Mouse (Mus musculus): ENCODE data around the gene Igflr1.

GRCm38 (mm10) chr7:30563117-30563905, 1.9 kb upstream of the Igflr1 start, which contains the start of the genes U2af1l4, Gm49396 and Psenen:
- TF ChIP-seq POLR2A (IDR thresholded peaks at IDR 0.05; ENCODE audit: low read depth, low read length) (no peak; the same call in 1 of the 2 replicates), CTCF (IDR thresholded peaks at IDR 0.05; ENCODE audit: extremely low read depth, insufficient read depth, insufficient read length, insufficient replicate concordance) (no peak)

All from spleen, adult 2 months (tissue).